Mouse (Mus musculus) lung, postnatal 0 days (tissue): Measurements from ENCODE around the gene Ube2s.

Source experiments
- CTCF ChIP-seq: IDR thresholded peaks from 2 replicates; pipeline ENCODE4 v1.5.1; 2016; ENCODE audit warnings: antibody characterized with exemption, mild to moderate bottlenecking
- EP300 ChIP-seq: IDR thresholded peaks from 2 replicates; pipeline ENCODE4 v1.6.1; 2016; ENCODE audit warnings: antibody characterized with exemption, mild to moderate bottlenecking, control low read depth

DNA sequence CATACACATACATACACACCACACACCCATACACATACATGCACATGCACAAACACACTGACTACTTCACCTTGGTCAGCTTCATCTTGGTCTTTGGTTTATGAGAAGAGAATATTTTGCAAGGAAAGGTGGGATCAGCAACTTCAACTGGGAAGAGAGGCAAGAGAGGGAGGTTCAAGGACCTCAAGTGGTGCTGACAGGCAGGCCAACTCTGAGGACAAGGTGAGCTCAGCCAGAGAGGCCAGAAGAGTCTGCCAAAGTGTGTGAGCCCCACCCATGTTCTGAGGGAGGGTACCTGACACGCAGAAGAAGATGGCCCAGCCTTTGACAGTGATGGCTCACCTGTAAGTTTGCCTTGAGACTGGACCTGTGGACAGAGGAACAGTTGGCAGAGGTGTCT, 52.7 kb downstream of the Ube2s start:
- no peak for TF ChIP-seq EP300
- TF ChIP-seq CTCF = no peak
